Mouse (Mus musculus) kidney, postnatal 4 days (tissue): ENCODE measurements at regions not wholly inside any gene's neighbourhood (a gene's known extent, or its start where the extent isn't known, plus 50 kb on each side); places are given as distances from the start of the nearest gene placed in this dataset.
A peak's percentile ranks its signal among the peaks of the same experiment; 100 is the strongest.

Experiments used
- DNase-seq, 2 experiments: peaks; one replicate each; pipeline ENCODE4 v3.0.0; 2021; ENCODE audit warnings: mixed read lengths in 2 of 2

DNA sequence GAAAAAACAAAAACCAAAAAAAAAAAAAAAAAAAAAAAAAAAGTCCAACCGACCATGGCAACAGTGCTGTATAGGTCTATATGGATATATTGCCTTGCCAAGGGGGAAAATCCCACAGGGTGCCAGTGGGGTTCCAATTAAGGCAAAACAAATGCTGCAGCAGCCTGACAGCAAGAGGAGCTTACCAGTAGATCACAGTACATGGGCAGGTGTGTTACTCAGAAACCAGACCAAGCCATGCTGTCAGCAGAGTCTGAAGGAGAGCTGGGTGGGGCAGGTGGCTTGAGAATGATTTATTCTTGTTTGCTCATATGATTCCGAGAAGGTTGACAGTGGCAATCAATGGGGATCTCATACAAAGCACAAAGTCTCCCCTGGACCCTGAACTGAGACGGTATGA, 645.5 kb downstream of the Nedd1 start:
- no peak for DNase-seq

DNA sequence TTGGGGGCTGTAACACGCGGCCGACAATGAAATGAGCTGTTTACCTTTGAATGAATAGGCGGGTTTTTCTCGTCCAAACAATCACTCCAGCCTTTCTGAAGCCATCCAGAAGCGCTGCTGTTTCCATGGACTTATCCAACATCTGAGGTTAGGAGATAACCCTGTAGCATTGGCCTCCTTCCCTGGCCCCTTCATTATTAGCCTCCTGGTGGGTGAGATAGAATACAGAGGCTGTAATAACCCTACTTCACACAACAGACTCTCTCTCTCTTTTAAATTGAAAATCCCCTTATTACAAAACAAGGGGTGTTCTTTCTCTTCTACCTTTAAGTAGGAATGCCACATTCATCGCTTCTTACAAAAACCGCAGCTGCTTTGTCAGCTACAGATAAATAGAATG, 646.8 kb downstream of the Nedd1 start:
- DNase-seq = no peak

GRCm38 (mm10) chr10:92074698-92075394, 647.4 kb downstream of the Nedd1 start:
- no peak for DNase-seq

DNA sequence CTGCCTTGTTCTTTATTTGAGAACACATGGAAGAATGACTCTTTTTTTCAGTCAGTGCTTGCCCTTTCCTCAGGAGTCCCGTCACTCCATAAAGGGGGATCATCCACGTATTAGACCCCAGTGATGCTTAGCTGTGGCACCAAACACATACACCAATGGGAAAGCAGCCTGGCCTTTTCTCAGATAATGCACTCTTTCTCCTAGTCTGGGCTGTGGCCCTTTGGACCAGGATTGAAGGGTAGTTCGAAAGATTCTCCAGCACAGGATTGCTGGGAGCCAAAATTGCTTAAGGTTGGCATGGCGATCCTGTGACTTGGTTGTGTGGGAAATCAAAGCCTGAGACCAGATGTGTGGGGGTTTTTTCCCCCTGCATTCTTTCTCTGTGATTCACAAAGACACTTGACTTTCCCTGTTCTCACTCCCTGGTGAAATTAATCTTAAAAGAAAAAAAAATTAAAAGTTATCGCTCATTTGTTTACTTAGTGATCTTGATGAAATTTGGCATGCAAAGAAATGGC, 648.3 kb downstream of the Nedd1 start:
- no peak for DNase-seq

DNA sequence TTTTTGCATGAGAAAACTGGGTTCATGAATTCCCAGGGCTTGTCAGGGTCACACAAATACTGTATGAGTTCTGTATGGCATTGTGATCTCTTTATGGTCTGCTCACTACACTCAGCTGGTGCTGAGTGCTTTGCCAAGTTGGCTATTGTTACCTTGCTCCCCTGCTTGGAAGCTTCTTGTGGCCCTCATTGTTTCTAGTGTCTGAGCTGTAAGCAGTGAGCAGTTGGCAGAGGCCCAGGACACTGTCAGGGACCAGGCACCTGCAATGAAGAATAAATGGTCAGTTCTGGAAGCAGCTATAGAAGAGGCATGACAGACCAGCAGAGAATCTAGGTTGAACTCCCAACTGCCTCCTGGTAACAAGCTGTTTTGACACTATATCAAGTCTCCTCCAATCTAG, 677.4 kb downstream of the Nedd1 start:
- DNase-seq = peak in 1 of 2 experiments; percentile 1

DNA sequence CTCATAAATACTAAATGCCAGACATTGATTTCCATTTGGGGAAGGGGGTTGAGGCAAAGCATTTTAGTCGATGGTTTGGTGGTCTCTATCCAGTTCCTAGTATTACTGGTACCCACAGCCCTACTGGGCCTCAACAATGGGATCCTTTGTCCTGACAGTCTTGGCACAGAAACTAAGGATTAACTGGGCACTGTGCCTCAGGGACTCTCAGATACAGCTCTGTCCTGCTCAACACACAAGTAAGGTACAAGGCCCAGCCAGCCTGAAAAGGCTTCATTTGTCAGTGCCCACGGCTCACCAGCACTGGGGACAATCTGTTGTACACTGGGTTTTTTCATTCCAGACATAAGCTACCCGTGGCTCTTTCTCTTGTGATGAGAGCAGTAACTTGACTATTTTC, 686.0 kb downstream of the Nedd1 start:
- no peak for DNase-seq

- DNase-seq = no peak
Measured at GRCm38 (mm10) chr10:92030221-92030620, 692.0 kb downstream of the Nedd1 start.

- DNase-seq = no peak
Measured at GRCm38 (mm10) chr10:92024203-92024602, 698.0 kb downstream of the Nedd1 start.

- DNase-seq = no peak
Measured at GRCm38 (mm10) chr10:92021036-92021435, 701.2 kb downstream of the Nedd1 start.

DNA sequence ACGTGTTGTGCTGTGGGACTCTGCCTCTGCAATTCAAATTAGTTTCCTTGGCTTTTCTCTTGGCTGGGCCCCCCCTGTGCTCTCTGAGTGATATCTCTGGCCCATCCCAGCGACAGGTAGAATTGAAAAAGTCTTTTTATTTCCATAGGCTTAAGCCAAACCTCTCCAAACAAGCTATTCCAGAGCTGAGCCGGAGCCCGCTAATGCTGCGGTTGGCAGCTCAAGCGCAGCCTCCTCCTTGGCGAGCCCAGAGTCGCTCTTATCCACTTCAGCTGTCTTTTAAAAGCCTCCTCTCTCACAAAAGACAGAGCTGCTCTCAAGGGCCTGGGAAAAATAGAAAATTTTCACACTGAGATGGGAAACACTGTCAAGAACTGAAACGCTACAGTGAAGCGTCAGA, 712.7 kb downstream of the Nedd1 start:
- peak; percentile 29 to 52 for DNase-seq

- no peak for DNase-seq
Measured at GRCm38 (mm10) chr10:92007891-92008290, 714.3 kb downstream of the Nedd1 start.

GRCm38 (mm10) chr10:92006467-92006866, 715.8 kb downstream of the Nedd1 start:
- DNase-seq = no peak

GRCm38 (mm10) chr10:91991040-91991439, 731.2 kb downstream of the Nedd1 start:
- no peak for DNase-seq

DNA sequence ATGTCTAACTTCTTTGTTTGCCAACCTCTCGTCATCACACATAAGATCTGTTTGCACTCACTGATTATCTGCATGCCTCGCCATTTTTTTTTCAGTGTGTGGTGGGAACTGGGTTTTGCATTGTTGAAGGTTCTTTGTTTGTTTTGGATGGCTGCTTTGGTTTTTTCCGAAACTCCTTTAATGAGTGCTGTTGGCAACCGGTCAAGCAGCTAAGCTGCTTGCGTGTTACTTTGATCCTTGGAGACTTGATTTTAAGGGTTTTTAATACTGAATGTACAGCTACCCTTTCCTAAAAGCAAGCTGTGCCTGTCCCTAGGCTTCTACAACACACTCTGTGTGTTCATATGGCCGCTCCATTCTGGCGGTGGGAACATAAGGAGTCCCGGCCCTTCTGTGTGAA, 733.9 kb downstream of the Nedd1 start:
- DNase-seq = peak; percentile 55 to 56

GRCm38 (mm10) chr10:91979841-91980240, 742.4 kb downstream of the Nedd1 start:
- no peak for DNase-seq

DNA sequence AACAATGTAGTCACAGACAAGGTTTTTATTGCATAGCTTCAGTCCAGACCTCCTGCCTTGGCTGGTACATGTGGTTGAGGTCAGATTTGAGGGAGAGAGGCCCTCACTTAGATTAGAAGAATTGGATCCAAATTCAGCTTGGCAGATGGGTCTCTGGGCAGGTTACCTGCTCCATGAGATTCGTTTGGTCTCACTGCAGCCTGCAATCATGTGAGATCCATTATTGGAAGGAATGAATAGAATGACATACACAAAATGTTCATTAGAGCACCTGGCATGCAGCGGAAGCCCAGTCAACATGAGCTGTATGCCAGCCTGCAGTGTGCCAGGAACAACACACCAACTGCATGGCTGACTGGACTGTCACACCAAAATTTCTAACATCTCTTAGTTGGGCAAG, 750.3 kb downstream of the Nedd1 start:
- no peak for DNase-seq

DNA sequence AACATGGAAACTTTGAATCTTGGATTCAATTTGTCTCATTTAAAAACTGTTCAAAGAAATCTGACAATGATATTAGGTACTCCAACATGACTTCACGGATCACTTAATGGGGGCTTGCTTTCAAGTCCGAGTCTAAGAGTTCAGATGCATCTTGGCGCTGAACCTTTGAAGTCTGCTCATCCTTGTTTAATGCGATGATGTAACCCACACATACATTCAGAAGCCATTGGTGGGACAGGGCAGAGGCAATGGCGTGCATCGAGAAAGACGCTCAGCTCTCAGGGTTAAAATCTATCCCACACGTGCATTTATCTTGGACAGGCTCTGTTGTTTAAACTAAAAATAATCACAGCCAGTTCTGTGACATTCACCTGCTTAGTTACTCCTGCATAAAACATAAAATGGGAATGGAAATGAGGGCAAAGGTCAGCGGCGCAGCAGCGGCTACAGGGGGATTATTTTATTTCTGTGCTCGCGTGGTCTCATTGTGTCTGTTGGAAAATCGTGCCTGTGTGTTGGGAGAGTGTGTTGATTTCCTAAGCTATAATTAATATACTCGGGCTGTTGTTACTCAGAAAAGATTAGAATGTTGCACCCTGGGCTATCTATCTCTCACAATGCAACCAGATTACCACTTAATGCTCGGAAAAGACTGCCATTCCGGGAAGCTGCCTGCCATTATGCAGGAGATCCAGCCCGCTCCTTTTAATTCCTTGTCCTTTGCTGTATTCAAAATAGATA, 754.5 kb downstream of the Nedd1 start:
- no peak for DNase-seq

GRCm38 (mm10) chr10:91959734-91960492, 762.3 kb downstream of the Nedd1 start:
- no peak for DNase-seq

DNA sequence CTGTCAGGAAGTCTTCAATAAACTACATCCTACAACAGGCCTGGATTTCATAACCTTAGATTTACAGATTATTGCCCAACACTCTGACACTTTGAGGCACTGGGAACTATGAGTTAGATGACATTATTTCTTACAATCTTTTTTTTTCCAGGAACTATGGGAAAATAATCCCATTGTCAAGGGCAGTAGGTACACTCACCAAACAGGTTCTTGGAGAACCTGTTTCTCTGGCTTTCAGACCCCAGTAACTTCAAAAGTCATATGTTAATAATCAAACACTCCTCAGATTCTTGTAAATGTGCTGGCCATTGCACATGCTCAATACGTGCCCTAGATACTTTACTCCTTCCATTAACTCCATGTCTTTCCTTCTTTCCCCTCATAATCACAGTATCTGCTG, 769.1 kb downstream of the Nedd1 start:
- no peak for DNase-seq

GRCm38 (mm10) chr10:91923626-91924025, 742.5 kb upstream of the Tmpo start:
- no peak for DNase-seq

GRCm38 (mm10) chr10:91889864-91890263, 708.7 kb upstream of the Tmpo start:
- DNase-seq = no peak

DNA sequence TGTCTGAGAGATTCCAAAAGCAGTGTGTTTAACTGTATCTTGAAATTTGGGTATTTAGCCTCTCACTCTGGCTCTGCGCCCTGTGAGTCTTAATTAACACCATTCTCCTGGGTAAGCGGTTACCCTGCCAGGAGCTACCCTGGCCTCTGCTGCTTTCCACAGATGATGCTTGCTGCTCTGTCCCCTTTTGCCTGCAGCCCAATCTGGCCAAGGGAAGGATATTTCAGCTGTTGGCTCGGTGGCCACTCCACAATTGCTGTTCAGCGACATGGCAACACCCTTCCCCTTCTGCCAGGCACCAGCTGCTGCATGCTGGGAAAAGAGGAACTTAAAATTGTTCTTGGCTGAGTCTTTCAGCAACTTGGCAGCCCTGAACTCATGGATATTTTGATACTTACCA, 707.4 kb upstream of the Tmpo start:
- DNase-seq = no peak

DNA sequence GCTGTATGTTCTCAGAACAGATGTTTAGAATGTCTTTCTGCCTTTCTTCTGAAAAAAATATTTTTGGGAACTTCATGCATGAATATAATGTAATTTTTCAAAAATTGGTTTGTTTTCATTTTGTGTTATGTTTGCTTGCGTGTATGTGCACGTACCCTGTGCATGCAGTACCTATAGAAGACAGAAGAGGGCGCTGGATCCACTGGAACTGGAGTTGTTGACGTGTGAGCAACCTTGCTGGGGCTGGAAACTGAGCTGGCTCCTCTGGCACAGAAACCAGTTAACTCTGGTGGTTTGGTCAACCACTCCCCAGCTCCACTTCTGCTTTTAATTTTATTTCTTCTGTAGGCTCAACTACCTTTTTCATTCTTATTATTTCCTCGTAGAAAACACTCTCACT, 702.0 kb upstream of the Tmpo start:
- DNase-seq = peak; percentile 21 to 32

GRCm38 (mm10) chr10:91882481-91882880, 701.4 kb upstream of the Tmpo start:
- DNase-seq = no peak
